Mouse (Mus musculus) forebrain, postnatal 0 days (tissue): ENCODE measurements at regions not wholly inside any gene's neighbourhood (a gene's known extent, or its start where the extent isn't known, plus 50 kb on each side); places are given as distances from the start of the nearest gene placed in this dataset.

Source experiments
- ATAC-seq: fragments of 200-750 bp; cut with Nextera tagmentation; 2 replicates; pipeline ENCODE4 v1.8.0; 2017; ENCODE audit warnings: mild to moderate bottlenecking, moderate library complexity
- DNase-seq: peaks from one replicate; pipeline ENCODE4 v3.0.0-alpha.2; 2015
- H3K27ac ChIP-seq: fragments of 300-500 bp; sonication (generic); 2 replicates; pipeline ENCODE4 v1.5.1; 2014; ENCODE audit warnings: low read depth, mild to moderate bottlenecking, antibody characterized with exemption, low read length, moderate library complexity, mixed read lengths
- H3K27me3 ChIP-seq: fragments of 300-500 bp; sonication (generic); 2 replicates; pipeline ENCODE4 v1.6.1; 2014; ENCODE audit warnings: mild to moderate bottlenecking, low read length, mixed read lengths; ENCODE audit not compliant: insufficient read depth
- H3K36me3 ChIP-seq: fragments of 300-500 bp; sonication (generic); 2 replicates; pipeline ENCODE4 v1.6.1; 2014; ENCODE audit warnings: mild to moderate bottlenecking, moderate library complexity; ENCODE audit not compliant: insufficient read depth
- H3K4me1 ChIP-seq: fragments of 300-500 bp; sonication (generic); 2 replicates; pipeline ENCODE4 v1.6.1; 2014; ENCODE audit warnings: antibody characterized with exemption; ENCODE audit not compliant: insufficient read depth
- H3K4me2 ChIP-seq: fragments of 300-500 bp; sonication (generic); 2 replicates; pipeline ENCODE4 v1.6.1; 2014; ENCODE audit warnings: low read depth, mild to moderate bottlenecking, moderate library complexity
- H3K4me3 ChIP-seq: fragments of 300-500 bp; sonication (generic); 2 replicates; pipeline ENCODE4 v1.5.1; 2014; ENCODE audit warnings: low read depth, low read length, mixed read lengths
- H3K9ac ChIP-seq: fragments of 300-500 bp; sonication (generic); 2 replicates; pipeline ENCODE4 v1.6.1; 2014; ENCODE audit warnings: mild to moderate bottlenecking
- H3K9me3 ChIP-seq: fragments of 300-500 bp; sonication (generic); 2 replicates; pipeline ENCODE4 v1.6.1; 2016; ENCODE audit warnings: low read length
- CTCF ChIP-seq: sonication (generic); IDR thresholded peaks from 2 replicates; pipeline ENCODE4 v1.5.1; 2016; ENCODE audit warnings: antibody characterized with exemption, control low read depth, low read depth
- WGBS: fragments of 180-500 bp; shearing (Covaris S2); extraction: QIAGEN DNeasy Blood & Tissue Kit; methylation state at CpG from one replicate; pipeline ENCODE4 v1.1.7; 2014; 5-methylcytosine and 5-hydroxymethylcytosine counted together

DNA sequence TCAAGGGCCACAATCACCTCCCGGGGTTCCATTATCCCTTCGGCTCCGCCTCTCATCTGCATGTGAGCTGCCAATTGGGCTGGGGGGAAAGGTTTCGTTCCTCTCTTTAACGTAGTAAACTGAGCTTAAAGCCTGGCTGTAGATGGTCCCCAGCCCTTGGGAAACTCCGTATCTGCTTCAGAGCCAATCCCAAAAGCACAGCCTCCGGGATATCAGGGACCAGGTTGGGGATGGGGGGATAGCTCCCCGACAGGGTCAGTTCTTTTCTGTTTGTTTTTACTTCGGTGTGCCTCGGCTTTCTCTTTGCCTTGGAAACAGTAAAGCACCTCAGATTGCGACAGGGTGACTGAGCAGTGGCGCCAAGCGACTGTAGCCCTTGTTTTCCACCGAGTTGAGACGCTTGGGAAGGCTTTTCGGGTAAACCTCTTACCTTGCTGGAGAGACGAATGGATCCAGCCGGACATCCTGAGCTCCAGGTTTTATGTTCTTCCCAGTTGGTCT is 64.5 kb downstream of the Tfap2c start:
- no peaks in the 10 kb centered on the region for H3K9me3 ChIP-seq
- no peak overlapping the region for H3K27ac ChIP-seq
- H3K4me1 ChIP-seq = peaks cover 3% of the 10 kb centered on the region; the same call in 1 of the 2 replicates
- H3K9ac ChIP-seq = 0 out of 2 replicates have a peak overlapping the region, but pooled peaks have one; percentile 18
- H3K27me3 ChIP-seq = peaks cover 5% of the 10 kb centered on the region; the same call in 1 of the 2 replicates
- no peaks in the 10 kb centered on the region for H3K36me3 ChIP-seq
- ATAC-seq (no peak), DNase-seq (peak; percentile 13)
- 2% methylated on average over 18 of the region's 18 CpGs for whole genome bisulfite sequencing
- H3K4me2 ChIP-seq = peak overlapping the region; percentile 41
- H3K4me3 ChIP-seq = peak overlapping the region; percentile 12; the same call in 1 of the 2 replicates
- no peak for TF ChIP-seq CTCF

DNA sequence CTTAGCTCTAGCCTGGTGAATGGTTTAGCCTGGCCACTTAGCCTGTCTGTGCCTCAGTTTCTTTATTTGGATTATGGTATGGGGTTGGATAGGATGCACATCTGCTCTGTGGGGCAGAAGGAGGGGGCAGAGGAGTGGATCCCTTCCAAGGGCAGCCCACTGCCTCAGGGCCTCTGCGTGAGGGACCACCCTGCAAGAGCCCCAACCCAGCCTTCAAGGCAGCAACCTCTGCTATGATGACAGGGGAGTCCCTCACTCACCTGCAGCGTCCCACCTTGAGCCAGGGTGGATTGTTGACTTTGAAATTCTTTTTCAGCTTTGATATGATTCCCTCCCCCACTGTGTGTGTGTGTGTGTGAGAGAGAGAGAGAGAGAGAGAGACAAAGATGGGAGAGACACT is 65.8 kb downstream of the Tfap2c start:
- H3K27me3 ChIP-seq = peaks cover 5% of the 10 kb centered on the region; the same call in 1 of the 2 replicates
- no peak for ATAC-seq
- H3K4me1 ChIP-seq = peaks cover 3% of the 10 kb centered on the region; the same call in 1 of the 2 replicates
- H3K9ac ChIP-seq = no peak overlapping the region
- no peak overlapping the region for H3K4me2 ChIP-seq
- H3K36me3 ChIP-seq = no peaks in the 10 kb centered on the region
- 43% methylated on average over 2 of the region's 2 CpGs for WGBS
- no peak overlapping the region for H3K4me3 ChIP-seq
- DNase-seq = no peak
- no peak overlapping the region for H3K27ac ChIP-seq
- no peaks in the 10 kb centered on the region for H3K9me3 ChIP-seq
- TF ChIP-seq CTCF = no peak

DNA sequence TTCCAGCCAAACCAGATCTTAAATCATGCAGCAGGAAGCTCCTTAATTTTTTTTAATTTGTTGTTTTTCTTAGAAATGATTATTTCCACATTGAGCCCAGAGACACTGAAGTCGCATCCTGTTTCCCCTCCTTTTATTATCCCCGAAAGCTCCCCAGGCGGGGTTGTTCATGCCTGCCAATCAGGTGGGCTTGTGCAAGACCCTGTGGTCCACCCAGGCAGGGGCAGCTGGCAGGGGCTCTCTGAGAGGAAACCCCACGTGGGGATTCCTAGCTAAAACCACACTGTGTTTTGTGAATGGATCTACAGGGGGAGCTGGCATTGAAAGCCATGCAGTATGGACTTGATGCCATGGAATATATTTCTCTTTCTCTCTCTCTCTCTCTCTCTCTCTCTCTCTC is 66.2 kb downstream of the Tfap2c start:
- Histone ChIP-seq H3K4me3 (no peak overlapping the region), H3K36me3 (no peaks in the 10 kb centered on the region), H3K4me1 (peaks cover 3% of the 10 kb centered on the region; the same call in 1 of the 2 replicates), H3K27me3 (peaks cover 5% of the 10 kb centered on the region; the same call in 1 of the 2 replicates), H3K4me2 (no peak overlapping the region), H3K27ac (no peak overlapping the region), H3K9me3 (no peaks in the 10 kb centered on the region), H3K9ac (no peak overlapping the region)
- ATAC-seq = no peak
- no peak for DNase-seq
- WGBS = 52% methylated on average over 4 of the region's 4 CpGs
- TF ChIP-seq CTCF = no peak

DNA sequence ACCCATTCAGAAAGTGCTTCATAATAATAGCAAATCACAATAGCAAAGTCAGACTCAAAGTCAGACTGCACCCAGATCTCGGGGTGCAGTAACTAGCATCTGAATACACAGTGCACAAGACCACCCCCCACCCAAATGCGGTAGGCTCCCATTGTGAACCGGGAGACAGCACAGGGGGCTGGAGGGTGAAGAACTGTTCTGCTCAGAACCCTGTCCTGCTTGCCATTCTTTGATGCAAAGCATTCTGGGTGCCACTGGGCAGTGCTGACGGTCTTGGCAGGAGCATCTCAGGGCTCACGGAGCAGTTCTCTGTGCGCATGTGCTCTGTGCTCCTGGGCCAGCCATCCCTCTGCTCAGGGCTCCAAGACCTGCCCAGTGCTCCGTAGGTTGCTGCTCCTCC is 69.8 kb downstream of the Tfap2c start:
- no peaks in the 10 kb centered on the region; the same call in 1 of the 2 replicates for H3K4me1 ChIP-seq
- 80% methylated on average over 7 of the region's 7 CpGs for WGBS
- H3K9me3 ChIP-seq = no peaks in the 10 kb centered on the region
- DNase-seq (no peak), ATAC-seq (no peak)
- peaks cover 5% of the 10 kb centered on the region; the same call in 1 of the 2 replicates for H3K27me3 ChIP-seq
- H3K9ac ChIP-seq = no peak overlapping the region
- TF ChIP-seq CTCF = no peak
- no peak overlapping the region for H3K4me2 ChIP-seq
- H3K27ac ChIP-seq = no peak overlapping the region
- H3K4me3 ChIP-seq = no peak overlapping the region
- H3K36me3 ChIP-seq = no peaks in the 10 kb centered on the region

DNA sequence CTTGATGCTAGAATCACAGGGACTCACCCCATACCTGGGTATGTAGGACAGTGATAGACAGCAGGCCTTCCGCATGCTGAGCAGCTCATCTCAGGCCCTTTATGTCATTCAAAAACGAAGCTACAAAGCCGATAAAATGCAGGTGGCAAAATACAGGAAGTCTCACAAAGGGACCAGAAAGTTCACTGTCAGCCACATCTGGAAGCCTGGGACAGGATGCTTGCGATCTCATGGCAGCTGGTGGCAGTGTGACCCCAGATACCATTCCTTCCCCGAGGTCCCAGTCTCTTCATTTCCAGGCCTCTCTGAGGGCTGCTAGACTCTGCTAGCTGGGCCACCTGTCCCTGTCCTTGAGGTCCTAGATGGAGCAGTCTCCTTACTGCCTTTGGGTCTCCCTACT is 70.6 kb downstream of the Tfap2c start:
- no peak overlapping the region for H3K27ac ChIP-seq
- H3K4me1 ChIP-seq = no peaks in the 10 kb centered on the region
- H3K27me3 ChIP-seq = no peaks in the 10 kb centered on the region
- H3K9ac ChIP-seq = no peak overlapping the region
- TF ChIP-seq CTCF = no peak
- WGBS = 68% methylated on average over 5 of the region's 5 CpGs
- no peak for ATAC-seq
- no peaks in the 10 kb centered on the region for H3K9me3 ChIP-seq
- no peak overlapping the region for H3K4me2 ChIP-seq
- H3K36me3 ChIP-seq = no peaks in the 10 kb centered on the region
- no peak overlapping the region for H3K4me3 ChIP-seq
- DNase-seq = no peak

DNA sequence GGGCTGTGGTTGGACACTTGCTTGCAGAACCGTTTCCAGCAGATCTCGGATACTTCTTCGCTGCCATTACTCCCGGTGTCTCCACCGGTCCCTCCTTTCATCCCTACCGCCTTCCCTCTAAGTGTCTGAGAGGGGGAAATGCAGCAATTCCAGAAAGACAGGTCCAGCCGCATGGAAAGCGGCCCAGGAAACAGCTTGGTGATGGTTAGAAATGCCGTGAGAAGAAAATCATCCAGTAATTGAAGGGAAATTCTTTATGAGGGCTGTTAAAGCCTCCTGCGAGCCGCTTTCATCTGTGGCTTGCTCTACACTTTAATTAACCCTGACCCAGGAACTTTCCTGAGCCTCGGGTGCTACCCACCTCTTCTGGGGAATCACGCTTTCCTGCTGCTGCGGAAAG is 74.3 kb downstream of the Tfap2c start:
- no peak overlapping the region for H3K4me3 ChIP-seq
- no peaks in the 10 kb centered on the region for H3K4me1 ChIP-seq
- H3K27ac ChIP-seq = no peak overlapping the region
- ATAC-seq = no peak
- TF ChIP-seq CTCF = no peak
- no peak overlapping the region for H3K9ac ChIP-seq
- H3K27me3 ChIP-seq = no peaks in the 10 kb centered on the region
- no peaks in the 10 kb centered on the region for H3K9me3 ChIP-seq
- WGBS = 15% methylated on average over 14 of the region's 14 CpGs
- DNase-seq = peak; percentile 14
- no peaks in the 10 kb centered on the region for H3K36me3 ChIP-seq
- H3K4me2 ChIP-seq = peak overlapping the region; percentile 17; the same call in 1 of the 2 replicates

DNA sequence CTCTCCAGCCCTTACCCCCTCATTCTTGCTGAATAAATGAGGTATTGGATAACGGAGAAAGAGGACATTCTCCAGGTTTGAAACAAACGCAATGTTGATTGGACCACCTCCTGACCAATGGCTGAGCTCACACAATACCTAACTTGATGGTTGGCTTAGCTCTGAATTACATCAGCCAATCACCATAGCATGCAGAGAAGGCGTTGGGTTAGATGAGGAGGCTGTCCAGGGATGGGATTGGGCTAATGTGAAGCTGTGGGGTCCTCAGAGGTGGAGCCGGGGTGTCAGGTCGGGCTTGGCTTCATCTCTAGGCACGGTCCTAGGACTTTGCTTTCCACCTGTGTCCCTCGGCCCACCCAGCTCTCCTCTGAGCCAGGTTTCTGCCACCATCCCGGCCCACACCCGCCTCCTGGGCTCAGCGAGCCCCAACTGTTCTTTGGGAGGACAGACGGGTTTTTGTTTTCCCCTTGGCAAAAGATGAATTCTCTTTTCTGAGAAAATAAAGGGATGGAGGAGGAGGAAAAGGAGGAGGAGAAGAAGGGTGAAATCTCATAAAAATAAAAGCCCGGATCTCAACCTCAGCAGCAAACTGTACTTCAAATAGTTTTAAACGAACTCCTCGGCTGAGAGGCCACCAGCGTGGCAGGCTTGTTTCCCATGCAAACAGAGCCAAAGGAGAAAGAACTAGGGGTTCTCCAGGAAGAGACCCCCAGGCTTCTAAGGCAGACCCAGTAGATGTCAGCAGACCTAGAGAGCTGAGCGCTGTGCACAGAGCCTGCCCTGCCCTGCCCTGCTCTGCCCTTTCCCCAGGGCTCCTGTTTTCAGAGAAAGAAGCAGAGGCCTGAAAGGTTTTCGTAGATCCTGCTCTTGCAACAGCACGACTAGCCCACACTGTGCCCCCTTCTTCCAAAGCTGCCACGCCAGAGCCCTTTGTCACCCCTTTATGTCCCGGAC is 78.2 kb downstream of the Tfap2c start:
- no peak for TF ChIP-seq CTCF
- DNase-seq = peak; percentile 16
- no peaks in the 10 kb centered on the region for H3K4me1 ChIP-seq
- peak; percentile 79 for ATAC-seq
- H3K4me2 ChIP-seq = no peak overlapping the region
- no peak overlapping the region for H3K4me3 ChIP-seq
- no peak overlapping the region for H3K27ac ChIP-seq
- H3K9me3 ChIP-seq = no peaks in the 10 kb centered on the region
- WGBS = 44% methylated on average over 20 of the region's 20 CpGs
- H3K27me3 ChIP-seq = no peaks in the 10 kb centered on the region
- no peaks in the 10 kb centered on the region for H3K36me3 ChIP-seq
- no peak overlapping the region for H3K9ac ChIP-seq
